Mouse (Mus musculus): ENCODE results near the gene Wwox. TPM values are rescaled to one million over a fixed set of nuclear protein-coding genes. Genes with fewer than 3 reads are reported as not detected.

Gene Wwox
- polyA plus RNA-seq, 1 experiment from 2014 or later, result 9.9 TPM

- peaks cover 7% of the 10 kb centered on the region; the same call in 1 of the 2 replicates for H3K27me3 ChIP-seq (replicated peaks; ENCODE audit: low read depth, poor library complexity, severe bottlenecking)
- DNase-seq (ENCODE audit: low spot score), result no peak
- peaks cover 29% of the 10 kb centered on the region for H3K4me1 ChIP-seq
- WGBS, result 73% methylated on average over 9 of the region's 9 CpGs
- no peak overlapping the region for H3K27ac ChIP-seq (replicated peaks)
- no peaks in the 10 kb centered on the region for H3K36me3 ChIP-seq (replicated peaks)
- H3K9me3 ChIP-seq, result 0 out of 2 replicates have a peak, but pooled peaks cover 7% of the 10 kb centered on the region
- H3K4me3 ChIP-seq, result no peak overlapping the region
These were observed 410.0 kb downstream of the Wwox start for GRCm38 (mm10) chr8:114849461-114849860.

- 44% methylated on average over 15 of the region's 15 CpGs for WGBS
- Histone ChIP-seq H3K4me3 (no peak overlapping the region), H3K27me3 (replicated peaks; ENCODE audit: low read depth, poor library complexity, severe bottlenecking) (peaks cover 10% of the 10 kb centered on the region), H3K9me3 (0 out of 2 replicates have a peak, but pooled peaks cover 7% of the 10 kb centered on the region), H3K27ac (replicated peaks) (no peak overlapping the region; the same call in 1 of the 2 replicates), H3K4me1 (peaks cover 33% of the 10 kb centered on the region), H3K36me3 (replicated peaks) (no peaks in the 10 kb centered on the region)
- DNase-seq (ENCODE audit: low spot score), result peak; percentile 36
These were observed 410.8 kb downstream of the Wwox start for GRCm38 (mm10) chr8:114850014-114850870.

GRCm38 (mm10) chr8:114853765-114854164, 414.3 kb downstream of the Wwox start:
- peaks cover 17% of the 10 kb centered on the region for H3K27me3 ChIP-seq (replicated peaks; ENCODE audit: low read depth, poor library complexity, severe bottlenecking)
- no peak for DNase-seq (ENCODE audit: low spot score)
- H3K9me3 ChIP-seq, result 0 out of 2 replicates have a peak, but pooled peaks cover 7% of the 10 kb centered on the region
- WGBS, result 92% methylated on average over 4 of the region's 4 CpGs
- no peaks in the 10 kb centered on the region for H3K36me3 ChIP-seq (replicated peaks)
- no peak overlapping the region for H3K4me3 ChIP-seq
- H3K4me1 ChIP-seq, result peaks cover 37% of the 10 kb centered on the region
- H3K27ac ChIP-seq (replicated peaks), result no peak overlapping the region

- 0 out of 2 replicates have a peak, but pooled peaks cover 7% of the 10 kb centered on the region for H3K9me3 ChIP-seq
- no peaks in the 10 kb centered on the region for H3K36me3 ChIP-seq (replicated peaks)
- H3K4me3 ChIP-seq, result no peak overlapping the region
- H3K4me1 ChIP-seq, result peaks cover 27% of the 10 kb centered on the region
- peaks cover 18% of the 10 kb centered on the region for H3K27me3 ChIP-seq (replicated peaks; ENCODE audit: low read depth, poor library complexity, severe bottlenecking)
- DNase-seq (ENCODE audit: low spot score), result peak; percentile 31
- 12% methylated on average over 7 of the region's 7 CpGs for WGBS
- H3K27ac ChIP-seq (replicated peaks), result no peak overlapping the region
These were observed 416.4 kb downstream of the Wwox start for GRCm38 (mm10) chr8:114855833-114856232.

GRCm38 (mm10) chr8:114865911-114866310, 426.5 kb downstream of the Wwox start:
- H3K4me3 ChIP-seq, result no peak overlapping the region
- DNase-seq (ENCODE audit: low spot score), result no peak

GRCm38 (mm10) chr8:114869321-114869720, 429.9 kb downstream of the Wwox start:
- Histone ChIP-seq H3K27ac (replicated peaks) (no peak overlapping the region), H3K27me3 (replicated peaks; ENCODE audit: low read depth, poor library complexity, severe bottlenecking) (no peaks in the 10 kb centered on the region; the same call in none of the 2 replicates), H3K4me1 (peaks cover 6% of the 10 kb centered on the region; the same call in 1 of the 2 replicates), H3K36me3 (replicated peaks) (no peaks in the 10 kb centered on the region), H3K4me3 (no peak overlapping the region), H3K9me3 (peaks cover 6% of the 10 kb centered on the region; the same call in 1 of the 2 replicates)
- DNase-seq (ENCODE audit: low spot score), result no peak
- 89% methylated on average over 6 of the region's 6 CpGs for WGBS

More at GRCm38 (mm10) chr8:114865911-114866310, 426.5 kb downstream of the Wwox start:
- WGBS, result 59% methylated on average over 3 of the region's 3 CpGs
- H3K4me1 ChIP-seq, result peaks cover 26% of the 10 kb centered on the region
- H3K9me3 ChIP-seq, result peaks cover 6% of the 10 kb centered on the region; the same call in 1 of the 2 replicates
- H3K36me3 ChIP-seq (replicated peaks), result no peaks in the 10 kb centered on the region
- H3K27ac ChIP-seq (replicated peaks), result no peak overlapping the region
- peaks cover 4% of the 10 kb centered on the region; the same call in 1 of the 2 replicates for H3K27me3 ChIP-seq (replicated peaks; ENCODE audit: low read depth, poor library complexity, severe bottlenecking)

GRCm38 (mm10) chr8:114870410-114870809, 431.0 kb downstream of the Wwox start:
- Histone ChIP-seq H3K9me3 (peaks cover 6% of the 10 kb centered on the region; the same call in 1 of the 2 replicates), H3K4me1 (peaks cover 6% of the 10 kb centered on the region; the same call in 1 of the 2 replicates), H3K27ac (replicated peaks) (no peak overlapping the region), H3K27me3 (replicated peaks; ENCODE audit: low read depth, poor library complexity, severe bottlenecking) (peaks cover 3% of the 10 kb centered on the region), H3K36me3 (replicated peaks) (no peaks in the 10 kb centered on the region), H3K4me3 (no peak overlapping the region)
- 90% methylated on average over 8 of the region's 8 CpGs for WGBS
- DNase-seq (ENCODE audit: low spot score), result no peak

- no peak overlapping the region for H3K27ac ChIP-seq (replicated peaks)
- H3K4me3 ChIP-seq, result no peak overlapping the region
- no peaks in the 10 kb centered on the region for H3K36me3 ChIP-seq (replicated peaks)
- H3K27me3 ChIP-seq (replicated peaks; ENCODE audit: low read depth, poor library complexity, severe bottlenecking), result peaks cover 14% of the 10 kb centered on the region
- H3K4me1 ChIP-seq, result peaks cover 20% of the 10 kb centered on the region
- H3K9me3 ChIP-seq, result peaks cover 6% of the 10 kb centered on the region; the same call in 1 of the 2 replicates
- WGBS, result 94% methylated on average over 3 of the region's 3 CpGs
- no peak for DNase-seq (ENCODE audit: low spot score)
These were observed 433.0 kb downstream of the Wwox start for GRCm38 (mm10) chr8:114872491-114872890.

- no peak for DNase-seq (ENCODE audit: low spot score)
- Histone ChIP-seq H3K27ac (replicated peaks) (no peak overlapping the region), H3K4me3 (no peak overlapping the region), H3K9me3 (no peaks in the 10 kb centered on the region), H3K27me3 (replicated peaks; ENCODE audit: low read depth, poor library complexity, severe bottlenecking) (peaks cover 38% of the 10 kb centered on the region), H3K4me1 (peaks cover 45% of the 10 kb centered on the region), H3K36me3 (replicated peaks) (no peaks in the 10 kb centered on the region)
- 84% methylated on average over 5 of the region's 5 CpGs for WGBS
These were observed 435.7 kb downstream of the Wwox start for GRCm38 (mm10) chr8:114875161-114875560.

GRCm38 (mm10) chr8:114876161-114876611, 436.7 kb downstream of the Wwox start:
- peaks cover 55% of the 10 kb centered on the region for H3K4me1 ChIP-seq
- no peaks in the 10 kb centered on the region for H3K9me3 ChIP-seq
- H3K4me3 ChIP-seq, result no peak overlapping the region
- H3K36me3 ChIP-seq (replicated peaks), result no peaks in the 10 kb centered on the region
- peaks cover 42% of the 10 kb centered on the region for H3K27me3 ChIP-seq (replicated peaks; ENCODE audit: low read depth, poor library complexity, severe bottlenecking)
- H3K27ac ChIP-seq (replicated peaks), result peak overlapping the region; percentile 51; the same call in 1 of the 2 replicates
- DNase-seq (ENCODE audit: low spot score), result peak; percentile 55
- WGBS, result 11% methylated on average over 11 of the region's 11 CpGs

- Histone ChIP-seq H3K36me3 (replicated peaks) (no peaks in the 10 kb centered on the region), H3K9me3 (no peaks in the 10 kb centered on the region), H3K4me1 (peaks cover 58% of the 10 kb centered on the region), H3K27me3 (replicated peaks; ENCODE audit: low read depth, poor library complexity, severe bottlenecking) (peaks cover 47% of the 10 kb centered on the region), H3K4me3 (no peak overlapping the region), H3K27ac (replicated peaks) (0 out of 2 replicates have a peak overlapping the region, but pooled peaks have one; percentile 14)
- no peak for DNase-seq (ENCODE audit: low spot score)
- WGBS, result 26% methylated on average over 9 of the region's 9 CpGs
These were observed 437.3 kb downstream of the Wwox start for GRCm38 (mm10) chr8:114876696-114877206.

- WGBS, result 73% methylated on average over 10 of the region's 10 CpGs
- Histone ChIP-seq H3K9me3 (no peaks in the 10 kb centered on the region), H3K27me3 (replicated peaks; ENCODE audit: low read depth, poor library complexity, severe bottlenecking) (peaks cover 47% of the 10 kb centered on the region), H3K4me3 (no peak overlapping the region), H3K27ac (replicated peaks) (0 out of 2 replicates have a peak overlapping the region, but pooled peaks have one; percentile 14), H3K36me3 (replicated peaks) (no peaks in the 10 kb centered on the region), H3K4me1 (peaks cover 63% of the 10 kb centered on the region)
- DNase-seq (ENCODE audit: low spot score), result no peak
These were observed 437.8 kb downstream of the Wwox start for GRCm38 (mm10) chr8:114877234-114877633.

All from embryonic facial prominence, embryonic 10.5 days (tissue).